Mouse (Mus musculus) lung, embryonic 16.5 days (tissue): Measurements from ENCODE around the gene Manba. TPM values are rescaled to one million over a fixed set of nuclear protein-coding genes. Genes with fewer than 3 reads are reported as not detected.
A peak's percentile ranks its signal among the peaks of the same experiment; 100 is the strongest.

Source experiments
- ATAC-seq: fragments of 200-750 bp; cut with Nextera tagmentation; 2 replicates; pipeline ENCODE4 v1.8.0; 2017; ENCODE audit warnings: low read depth, mild to moderate bottlenecking, moderate library complexity
- H3K27ac ChIP-seq: fragments of 300-500 bp; sonication (generic); 2 replicates; pipeline ENCODE4 v1.5.1; 2014; ENCODE audit warnings: mild to moderate bottlenecking, control low read depth, low read length
- H3K27me3 ChIP-seq: fragments of 300-500 bp; sonication (generic); 2 replicates; pipeline ENCODE4 v1.6.1; 2014; ENCODE audit warnings: low read depth, low read length, mixed read lengths; ENCODE audit not compliant: control insufficient read depth, insufficient read depth
- H3K36me3 ChIP-seq: fragments of 300-500 bp; sonication (generic); 2 replicates; pipeline ENCODE4 v1.6.1; 2014; ENCODE audit warnings: low read length; ENCODE audit not compliant: control insufficient read depth, insufficient read depth
- H3K4me1 ChIP-seq: fragments of 300-500 bp; sonication (generic); replicated peaks from 2 replicates; pipeline ENCODE4 v1.6.1; 2014; ENCODE audit warnings: low read length, mixed read lengths; ENCODE audit not compliant: control insufficient read depth, insufficient read depth
- H3K4me2 ChIP-seq: fragments of 300-500 bp; sonication (generic); 2 replicates; pipeline ENCODE4 v1.6.1; 2014; ENCODE audit warnings: low read depth, low read length, control low read depth
- H3K4me3 ChIP-seq: fragments of 300-500 bp; sonication (generic); 2 replicates; pipeline ENCODE4 v1.5.1; 2014; ENCODE audit warnings: mild to moderate bottlenecking, low read length, control low read depth
- H3K9ac ChIP-seq: fragments of 300-500 bp; sonication (generic); 2 replicates; pipeline ENCODE4 v1.6.1; 2014; ENCODE audit warnings: low read length, control low read depth
- H3K9me3 ChIP-seq: fragments of 300-500 bp; sonication (generic); 2 replicates; pipeline ENCODE4 v1.6.1; 2016; ENCODE audit warnings: low read length; ENCODE audit not compliant: control insufficient read depth
- WGBS: fragments of 180-500 bp; shearing (Covaris S2); extraction: QIAGEN DNeasy Blood & Tissue Kit; methylation state at CpG from one replicate; pipeline ENCODE4 v1.1.7; 2014; 5-methylcytosine and 5-hydroxymethylcytosine counted together
- polyA plus RNA-seq: library from polyadenylated mRNA; unstranded; fragments of >200 nt; fragmentation: Nextera tagmentation; extraction: Ambion mirVana; gene quantifications from 2 replicates; pipeline ENCODE4 v1.2.1, GENCODE M21; 2015

Gene Manba
- polyA plus RNA-seq, 1 experiment from 2014 or later: 11.2 TPM

DNA sequence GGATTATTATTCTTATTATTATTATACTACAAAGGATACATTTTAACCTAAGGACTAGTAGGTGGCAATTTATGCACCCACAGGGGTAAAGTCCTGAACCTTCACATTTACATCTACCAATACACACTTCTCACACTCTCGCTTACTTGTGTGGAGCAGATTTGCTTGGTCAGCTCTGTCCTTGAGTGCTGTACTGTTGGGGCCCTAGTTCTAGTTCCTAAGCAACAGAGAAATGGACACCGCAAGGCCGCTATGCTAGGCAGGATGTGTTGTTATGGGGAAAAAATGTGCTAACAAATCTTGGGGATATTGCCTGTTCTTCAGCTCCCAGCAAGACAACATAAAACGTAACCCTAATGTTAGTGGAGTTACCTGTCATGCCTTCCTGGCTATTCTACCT lies 106.6 kb downstream of the Manba start:
- no peak for ATAC-seq
- H3K36me3 ChIP-seq: peaks cover 34% of the 10 kb centered on the region
- 69% methylated on average over 4 of the region's 4 CpGs for WGBS

GRCm38 (mm10) chr3:135594238-135594917 lies 109.0 kb downstream of the Manba start:
- no peaks in the 10 kb centered on the region for H3K9me3 ChIP-seq
- peaks cover 21% of the 10 kb centered on the region for H3K4me1 ChIP-seq
- no peak overlapping the region for H3K9ac ChIP-seq
- 48% methylated on average over 21 of the region's 21 CpGs for WGBS
- peak; percentile 72 for ATAC-seq
- H3K4me2 ChIP-seq: 0 out of 2 replicates have a peak overlapping the region, but pooled peaks have one; percentile 12
- peak overlapping the region; percentile 68 for H3K27ac ChIP-seq
- H3K4me3 ChIP-seq: no peak overlapping the region
- H3K27me3 ChIP-seq: no peaks in the 10 kb centered on the region
- H3K36me3 ChIP-seq: peaks cover 21% of the 10 kb centered on the region

More for the DNA sequence above, 106.6 kb downstream of the Manba start:
- H3K27me3 ChIP-seq: no peaks in the 10 kb centered on the region
- H3K27ac ChIP-seq: no peak overlapping the region; the same call in 1 of the 2 replicates
- H3K4me1 ChIP-seq: peaks cover 21% of the 10 kb centered on the region
- no peak overlapping the region for H3K9ac ChIP-seq
- H3K4me2 ChIP-seq: no peak overlapping the region
- no peak overlapping the region for H3K4me3 ChIP-seq
- no peaks in the 10 kb centered on the region for H3K9me3 ChIP-seq

- no peaks in the 10 kb centered on the region for H3K27me3 ChIP-seq
- ATAC-seq: peak; percentile 51
- peak overlapping the region; percentile 92 for H3K27ac ChIP-seq
- peaks cover 9% of the 10 kb centered on the region for H3K36me3 ChIP-seq
- no peak overlapping the region for H3K4me2 ChIP-seq
- H3K4me3 ChIP-seq: no peak overlapping the region
- H3K9me3 ChIP-seq: no peaks in the 10 kb centered on the region
- WGBS: 56% methylated on average over 4 of the region's 4 CpGs
- peaks cover 21% of the 10 kb centered on the region for H3K4me1 ChIP-seq
- no peak overlapping the region for H3K9ac ChIP-seq
Observed at GRCm38 (mm10) chr3:135597014-135597413, 111.6 kb downstream of the Manba start.

- Histone ChIP-seq H3K27ac (peak overlapping the region; percentile 63), H3K27me3 (no peaks in the 10 kb centered on the region), H3K4me3 (no peak overlapping the region), H3K4me2 (no peak overlapping the region), H3K9ac (no peak overlapping the region), H3K4me1 (peaks cover 21% of the 10 kb centered on the region), H3K9me3 (no peaks in the 10 kb centered on the region), H3K36me3 (peaks cover 7% of the 10 kb centered on the region)
- no peak for ATAC-seq
- 68% methylated on average over 3 of the region's 3 CpGs for WGBS
Observed at GRCm38 (mm10) chr3:135598355-135598754, 112.9 kb downstream of the Manba start.

GRCm38 (mm10) chr3:135602731-135603130 lies 117.3 kb downstream of the Manba start:
- Histone ChIP-seq H3K4me3 (no peak overlapping the region), H3K9me3 (no peaks in the 10 kb centered on the region), H3K4me1 (peaks cover 22% of the 10 kb centered on the region), H3K27me3 (no peaks in the 10 kb centered on the region), H3K4me2 (no peak overlapping the region), H3K9ac (no peak overlapping the region), H3K36me3 (peaks cover 13% of the 10 kb centered on the region), H3K27ac (no peak overlapping the region)
- 80% methylated on average over 10 of the region's 10 CpGs for WGBS
- no peak for ATAC-seq

DNA sequence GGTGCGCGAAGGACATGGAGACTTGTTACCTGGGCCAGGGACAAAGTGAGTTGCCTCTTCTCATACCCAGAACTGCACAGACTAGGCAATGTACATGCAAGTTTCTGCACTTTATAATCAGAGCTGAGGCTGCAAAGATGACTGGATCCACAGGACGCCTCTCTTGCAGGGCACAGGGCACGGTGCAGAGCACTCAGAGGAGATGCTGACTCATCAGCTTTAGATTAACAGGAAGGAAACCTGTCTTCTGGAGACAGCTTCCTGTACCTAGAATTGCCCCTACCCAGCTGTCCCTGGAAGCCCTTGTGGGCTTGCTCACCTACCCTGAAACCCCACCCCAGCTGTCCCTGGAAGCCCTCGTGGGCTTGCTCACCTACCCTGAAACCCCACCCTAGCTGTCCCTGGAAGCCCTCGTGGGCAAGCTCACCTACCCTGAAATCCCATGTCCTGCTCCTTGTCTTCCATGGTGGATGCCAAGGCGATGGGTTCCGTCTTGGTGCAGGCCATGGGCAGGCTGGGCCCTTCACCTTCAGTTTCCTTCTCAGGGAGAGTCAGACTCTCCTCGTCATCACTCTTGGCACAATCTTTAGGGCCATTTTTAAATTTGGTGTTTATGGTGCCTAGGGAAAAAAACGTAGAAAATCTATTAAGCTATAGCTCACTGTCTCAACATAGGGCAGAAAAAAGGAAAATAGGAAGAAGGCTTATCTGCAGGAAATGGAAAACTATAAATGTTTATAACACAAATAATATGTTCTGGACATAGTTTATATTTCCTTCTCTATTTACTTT lies 119.4 kb downstream of the Manba start:
- no peak overlapping the region for H3K9ac ChIP-seq
- H3K27me3 ChIP-seq: no peaks in the 10 kb centered on the region
- WGBS: 66% methylated on average over 10 of the region's 10 CpGs
- H3K27ac ChIP-seq: peak overlapping the region; percentile 94
- H3K36me3 ChIP-seq: peaks cover 19% of the 10 kb centered on the region
- ATAC-seq: peak; percentile 58
- no peak overlapping the region for H3K4me2 ChIP-seq
- peaks cover 27% of the 10 kb centered on the region for H3K4me1 ChIP-seq
- H3K9me3 ChIP-seq: no peaks in the 10 kb centered on the region
- no peak overlapping the region for H3K4me3 ChIP-seq

GRCm38 (mm10) chr3:135605474-135605873 lies 120.1 kb downstream of the Manba start:
- Histone ChIP-seq H3K9me3 (no peaks in the 10 kb centered on the region), H3K4me1 (peaks cover 27% of the 10 kb centered on the region), H3K27ac (peak overlapping the region; percentile 81), H3K4me3 (no peak overlapping the region), H3K36me3 (peaks cover 21% of the 10 kb centered on the region), H3K27me3 (no peaks in the 10 kb centered on the region), H3K4me2 (no peak overlapping the region), H3K9ac (no peak overlapping the region)
- peak; percentile 51 for ATAC-seq
- 41% methylated on average over 4 of the region's 4 CpGs for WGBS

DNA sequence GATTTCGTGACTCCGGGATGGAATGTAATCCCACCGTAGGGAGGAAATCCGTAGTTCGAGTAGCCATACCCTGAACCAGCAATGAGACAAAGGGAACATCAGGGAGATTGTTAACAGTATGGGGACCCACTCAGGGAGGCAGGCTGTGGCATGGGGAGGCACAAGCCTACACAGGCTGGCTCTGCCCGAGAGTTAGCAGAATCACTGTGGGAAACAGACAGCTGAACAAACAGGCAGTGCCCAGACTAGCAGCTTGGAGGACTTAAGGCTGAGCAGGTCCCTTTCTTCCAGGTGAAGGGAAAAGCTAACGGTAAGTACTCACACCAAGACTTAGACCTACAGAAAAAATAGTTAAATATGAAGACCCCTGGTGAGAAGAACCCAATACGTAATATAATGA lies 121.2 kb downstream of the Manba start:
- H3K4me2 ChIP-seq: no peak overlapping the region
- H3K36me3 ChIP-seq: peaks cover 24% of the 10 kb centered on the region
- WGBS: 83% methylated on average over 8 of the region's 8 CpGs
- H3K9me3 ChIP-seq: no peaks in the 10 kb centered on the region
- H3K27me3 ChIP-seq: no peaks in the 10 kb centered on the region
- H3K4me1 ChIP-seq: peaks cover 27% of the 10 kb centered on the region
- no peak overlapping the region for H3K4me3 ChIP-seq
- ATAC-seq: no peak
- no peak overlapping the region for H3K9ac ChIP-seq
- H3K27ac ChIP-seq: no peak overlapping the region

DNA sequence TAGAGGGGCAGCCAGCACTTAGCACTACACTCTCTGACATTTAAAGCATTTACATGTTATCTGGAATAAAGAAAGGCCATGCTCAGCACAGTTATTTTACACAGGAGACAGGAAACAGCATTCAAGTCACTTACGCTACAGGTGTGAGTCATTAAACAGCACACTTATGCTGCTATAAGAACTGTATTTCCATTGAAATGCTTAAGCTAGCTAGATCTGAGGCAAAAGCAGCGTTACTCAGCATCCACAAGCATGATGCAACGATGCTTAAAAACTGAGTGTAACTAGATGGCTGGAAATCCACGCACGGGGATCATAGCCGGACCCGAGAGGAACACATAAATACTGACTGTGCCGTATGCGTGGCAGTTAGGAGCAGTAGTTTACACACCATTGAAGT lies 121.6 kb downstream of the Manba start:
- H3K27me3 ChIP-seq: no peaks in the 10 kb centered on the region
- peaks cover 24% of the 10 kb centered on the region for H3K36me3 ChIP-seq
- peak overlapping the region; percentile 37; the same call in 1 of the 2 replicates for H3K4me2 ChIP-seq
- no peak for ATAC-seq
- H3K9ac ChIP-seq: no peak overlapping the region
- 0 out of 2 replicates have a peak overlapping the region, but pooled peaks have one; percentile 60 for H3K27ac ChIP-seq
- H3K9me3 ChIP-seq: no peaks in the 10 kb centered on the region
- H3K4me3 ChIP-seq: no peak overlapping the region
- peaks cover 27% of the 10 kb centered on the region for H3K4me1 ChIP-seq
- 57% methylated on average over 9 of the region's 9 CpGs for WGBS
